Mouse (Mus musculus) intestine, embryonic 16.5 days (tissue): Measurements from ENCODE around the gene Mios. TPM values are rescaled to one million over a fixed set of nuclear protein-coding genes. Genes with fewer than 3 reads are reported as not detected.

Experiments
- ATAC-seq: fragments of 200-750 bp; cut with Nextera tagmentation; 2 replicates; pipeline ENCODE4 v1.8.0; 2017; ENCODE audit warnings: moderate TSS enrichment, moderate library complexity
- H3K27ac ChIP-seq: fragments of 300-500 bp; sonication (generic); 2 replicates; pipeline ENCODE4 v1.5.1; 2014; ENCODE audit warnings: mild to moderate bottlenecking, low read length
- H3K27me3 ChIP-seq: fragments of 300-500 bp; sonication (generic); replicated peaks from 2 replicates; pipeline ENCODE4 v1.6.1; 2014; ENCODE audit warnings: low read length, control low read depth, mixed read lengths; ENCODE audit not compliant: control insufficient read depth, insufficient read depth
- H3K36me3 ChIP-seq: fragments of 300-500 bp; sonication (generic); 2 replicates; pipeline ENCODE4 v1.6.1; 2014; ENCODE audit warnings: low read length, control low read depth; ENCODE audit not compliant: control insufficient read depth, insufficient read depth
- H3K4me1 ChIP-seq: fragments of 300-500 bp; sonication (generic); 2 replicates; pipeline ENCODE4 v1.6.1; 2014; ENCODE audit warnings: low read length, control low read depth, mixed read lengths; ENCODE audit not compliant: control insufficient read depth, insufficient read depth
- H3K4me2 ChIP-seq: fragments of 300-500 bp; sonication (generic); 2 replicates; pipeline ENCODE4 v1.6.1; 2014; ENCODE audit warnings: low read depth, low read length, control low read depth
- H3K4me3 ChIP-seq: fragments of 300-500 bp; sonication (generic); 2 replicates; pipeline ENCODE4 v1.5.1; 2014; ENCODE audit warnings: mild to moderate bottlenecking, low read length
- H3K9ac ChIP-seq: fragments of 300-500 bp; sonication (generic); 2 replicates; pipeline ENCODE4 v1.6.1; 2014; ENCODE audit warnings: low read depth, low read length
- H3K9me3 ChIP-seq: fragments of 300-500 bp; sonication (generic); 2 replicates; pipeline ENCODE4 v1.6.1; 2016; ENCODE audit warnings: low read length, control low read depth; ENCODE audit not compliant: control insufficient read depth
- WGBS: fragments of 180-500 bp; shearing (Covaris S2); extraction: QIAGEN DNeasy Blood & Tissue Kit; methylation state at CpG from one replicate; pipeline ENCODE4 v1.1.7; 2014; 5-methylcytosine and 5-hydroxymethylcytosine counted together
- polyA plus RNA-seq: library from polyadenylated mRNA; unstranded; fragments of >200 nt; fragmentation: Nextera tagmentation; extraction: Ambion mirVana; gene quantifications from 2 replicates; pipeline ENCODE4 v1.2.1, GENCODE M21; 2015

Mios gene
- polyA plus RNA-seq, 1 experiment from 2014 or later, result 16.9 TPM

- Histone ChIP-seq H3K4me1 (no peaks in the 10 kb centered on the region), H3K27me3 (no peaks in the 10 kb centered on the region), H3K4me2 (no peak overlapping the region), H3K9me3 (no peaks in the 10 kb centered on the region), H3K36me3 (no peaks in the 10 kb centered on the region), H3K4me3 (no peak overlapping the region), H3K9ac (no peak overlapping the region), H3K27ac (no peak overlapping the region)
- no peak for ATAC-seq
- WGBS, result 68% methylated on average over 3 of the region's 3 CpGs
Measured at GRCm38 (mm10) chr6:8189917-8190316, 19.1 kb upstream of the Mios start.

GRCm38 (mm10) chr6:8192517-8192916, 16.5 kb upstream of the Mios start, which contains the start of gene Col28a1:
Gene Col28a1 (minus strand): TSS chr6:8192617.
- H3K27me3 ChIP-seq, result no peaks in the 10 kb centered on the region
- H3K4me3 ChIP-seq, result no peak within 1 kb of the TSS
- no peak within 1 kb of the TSS for H3K9ac ChIP-seq
- H3K4me1 ChIP-seq, result no peaks in the 10 kb centered on the region
- H3K9me3 ChIP-seq, result no peaks in the 10 kb centered on the region
- no peaks in the 10 kb centered on the region for H3K36me3 ChIP-seq
- H3K27ac ChIP-seq, result no peak within 1 kb of the TSS
- no peak for ATAC-seq
- no peak within 1 kb of the TSS for H3K4me2 ChIP-seq

GRCm38 (mm10) chr6:8209866-8210186, 804 bp downstream of the Mios start:
- no peak for ATAC-seq
- no peaks in the 10 kb centered on the region for H3K36me3 ChIP-seq
- no peaks in the 10 kb centered on the region for H3K9me3 ChIP-seq
- no peaks in the 10 kb centered on the region for H3K27me3 ChIP-seq
- peak overlapping the region; percentile 93 for H3K9ac ChIP-seq
- peak overlapping the region; percentile 95 for H3K27ac ChIP-seq
- 8% methylated on average over 10 of the region's 10 CpGs for WGBS
- peaks cover 6% of the 10 kb centered on the region; the same call in 1 of the 2 replicates for H3K4me1 ChIP-seq
- peak overlapping the region; percentile 81 for H3K4me3 ChIP-seq
- peak overlapping the region; percentile 55 for H3K4me2 ChIP-seq

- Histone ChIP-seq H3K36me3 (no peaks in the 10 kb centered on the region), H3K4me2 (no peak overlapping the region), H3K4me3 (no peak overlapping the region), H3K9ac (no peak overlapping the region), H3K9me3 (no peaks in the 10 kb centered on the region), H3K4me1 (peaks cover 6% of the 10 kb centered on the region; the same call in 1 of the 2 replicates), H3K27ac (no peak overlapping the region), H3K27me3 (no peaks in the 10 kb centered on the region)
- no peak for ATAC-seq
- 91% methylated on average over 3 of the region's 3 CpGs for WGBS
Measured at GRCm38 (mm10) chr6:8210661-8211060, 1.6 kb downstream of the Mios start.

GRCm38 (mm10) chr6:8227035-8227434, 18.0 kb downstream of the Mios start:
- Histone ChIP-seq H3K27ac (no peak overlapping the region), H3K9ac (no peak overlapping the region), H3K9me3 (no peaks in the 10 kb centered on the region), H3K36me3 (no peaks in the 10 kb centered on the region), H3K4me3 (no peak overlapping the region), H3K27me3 (no peaks in the 10 kb centered on the region), H3K4me2 (no peak overlapping the region), H3K4me1 (no peaks in the 10 kb centered on the region)
- no peak for ATAC-seq
- 76% methylated on average over 3 of the region's 3 CpGs for WGBS

- Histone ChIP-seq H3K9ac (no peak overlapping the region), H3K4me2 (no peak overlapping the region), H3K27me3 (no peaks in the 10 kb centered on the region), H3K4me3 (no peak overlapping the region), H3K27ac (no peak overlapping the region), H3K36me3 (no peaks in the 10 kb centered on the region), H3K4me1 (no peaks in the 10 kb centered on the region), H3K9me3 (no peaks in the 10 kb centered on the region)
- 93% methylated on average over 3 of the region's 3 CpGs for WGBS
- ATAC-seq, result no peak
Measured at GRCm38 (mm10) chr6:8228596-8228995, 19.6 kb downstream of the Mios start.

GRCm38 (mm10) chr6:8258316-8258715, 49.3 kb downstream of the Mios start:
- no peaks in the 10 kb centered on the region for H3K9me3 ChIP-seq
- no peak for ATAC-seq
- H3K4me2 ChIP-seq, result peak overlapping the region; percentile 73
- 3% methylated on average over 6 of the region's 6 CpGs for WGBS
- peak overlapping the region; percentile 78 for H3K4me3 ChIP-seq
- no peaks in the 10 kb centered on the region for H3K36me3 ChIP-seq
- H3K27ac ChIP-seq, result peak overlapping the region; percentile 63
- H3K9ac ChIP-seq, result peak overlapping the region; percentile 86
- 0 out of 2 replicates have a peak, but pooled peaks cover 3% of the 10 kb centered on the region for H3K4me1 ChIP-seq
- no peaks in the 10 kb centered on the region for H3K27me3 ChIP-seq

GRCm38 (mm10) chr6:8259004-8259666, 50.1 kb downstream of the Mios start, which contains the start of the genes Rpa3, Umad1 and Gm45062:
Gene Rpa3 (minus strand): TSS chr6:8259173.
Gene Umad1 (plus strand): TSS chr6:8259288.
Gene Gm45062 (plus strand): TSS chr6:8259450.
- WGBS, result under 1% methylated on average over 64 of the region's 64 CpGs

GRCm38 (mm10) chr6:8259667-8260044, 50.6 kb downstream of the Mios start:
- Histone ChIP-seq H3K27ac (peak overlapping the region; percentile 70), H3K9me3 (no peaks in the 10 kb centered on the region), H3K4me3 (peak overlapping the region; percentile 78), H3K27me3 (no peaks in the 10 kb centered on the region), H3K4me2 (peak overlapping the region; percentile 88), H3K4me1 (0 out of 2 replicates have a peak, but pooled peaks cover 3% of the 10 kb centered on the region), H3K9ac (peak overlapping the region; percentile 76), H3K36me3 (no peaks in the 10 kb centered on the region)
- WGBS, result under 1% methylated on average over 8 of the region's 8 CpGs
- no peak for ATAC-seq

More at GRCm38 (mm10) chr6:8259004-8259666, 50.1 kb downstream of the Mios start, which contains the start of the genes Rpa3, Umad1 and Gm45062:
- H3K36me3 ChIP-seq, result no peaks in the 10 kb centered on the region
- peak within 1 kb of the TSS; percentile 70 for H3K27ac ChIP-seq
- H3K9me3 ChIP-seq, result no peaks in the 10 kb centered on the region
- ATAC-seq, result peak; percentile 100
- H3K27me3 ChIP-seq, result no peaks in the 10 kb centered on the region
- H3K4me2 ChIP-seq, result peak within 1 kb of the TSS; percentile 88
- H3K4me1 ChIP-seq, result 0 out of 2 replicates have a peak, but pooled peaks cover 3% of the 10 kb centered on the region
- peak within 1 kb of the TSS; percentile 78 for H3K4me3 ChIP-seq
- H3K9ac ChIP-seq, result peak within 1 kb of the TSS; percentile 86
